Mouse (Mus musculus): Measurements from ENCODE around the gene Gabarap. TPM values are rescaled to one million over a fixed set of nuclear protein-coding genes. Genes with fewer than 3 reads are reported as not detected.

The Gabarap gene
- 291 and 457 TPM in 2 replicates for polyA plus RNA-seq (2021; fragmentation: Nextera tagmentation)
- long read RNA-seq, experiment 1, transcript Gabarap-201 (4 exons, 1,351 nt), result major isoform, 104 of 110 reads
- long read RNA-seq, experiment 1, partial matches to known transcripts, result 5 of 110 reads
- long read RNA-seq, experiment 1, other reads (novel, unspliced or antisense), result 1 of 110 reads
- long read RNA-seq, experiment 2, transcript Gabarap-201 (4 exons, 1,351 nt), result major isoform, 166 of 214 reads
- long read RNA-seq, experiment 2, partial matches to known transcripts, result 45 of 214 reads
- long read RNA-seq, experiment 2, other reads (novel, unspliced or antisense), result 3 of 214 reads

GRCm38 (mm10) chr11:69990850-69991691 is at the start of gene Gabarap:
TSS of gene Gabarap (plus strand) at chr11:69991143.

GRCm38 (mm10) chr11:69948066-69948762 is 42.7 kb upstream of the Gabarap start, which contains the start of gene Slc2a4:
TSS of gene Slc2a4 (minus strand) at chr11:69948188.

GRCm38 (mm10) chr11:69964650-69965270 is 26.2 kb upstream of the Gabarap start, which contains the start of gene Cldn7:
TSS of gene Cldn7 (plus strand) at chr11:69964779.

GRCm38 (mm10) chr11:69981141-69981762 is 9.7 kb upstream of the Gabarap start, which contains the start of gene Ctdnep1:
TSS of gene Ctdnep1 (plus strand) at chr11:69981156.

GRCm38 (mm10) chr11:69982225-69982624 is 8.7 kb upstream of the Gabarap start, which contains the start of gene Elp5:
TSS of gene Elp5 (minus strand) at chr11:69982517.

GRCm38 (mm10) chr11:69995391-69995960 is 4.5 kb downstream of the Gabarap start, which contains the start of gene Phf23:
TSS of gene Phf23 (plus strand) at chr11:69995777.

GRCm38 (mm10) chr11:70000396-70000898 is 9.5 kb downstream of the Gabarap start, which contains the start of gene Dvl2:
TSS of gene Dvl2 (plus strand) at chr11:70000595.

GRCm38 (mm10) chr11:70014880-70015558 is 24.1 kb downstream of the Gabarap start, which contains the start of gene Acadvl:
TSS of gene Acadvl (minus strand) at chr11:70015411.

GRCm38 (mm10) chr11:70016669-70017068 is 25.7 kb downstream of the Gabarap start, which contains the start of gene Dlg4:
TSS of gene Dlg4 (plus strand) at chr11:70016942.

Other genes starting within 250 kb of the Gabarap start
- 3.9 and 7.0 TPM in 2 replicates for gene Polr2a, start 232.5 kb upstream of the Gabarap start, polyA plus RNA-seq (2021; fragmentation: Nextera tagmentation)
- not detected in 2 replicates for gene Slc35g3, start 229.2 kb upstream of the Gabarap start, polyA plus RNA-seq (2021; fragmentation: Nextera tagmentation)
- gene Zbtb4, start 225.2 kb upstream of the Gabarap start, polyA plus RNA-seq (2021; fragmentation: Nextera tagmentation), result 6.7 and 9.8 TPM in 2 replicates
- 0.17 and 0.19 TPM in 2 replicates for gene Chrnb1, start 195.2 kb upstream of the Gabarap start, polyA plus RNA-seq (2021; fragmentation: Nextera tagmentation)
- gene Fgf11, start 189.3 kb upstream of the Gabarap start, polyA plus RNA-seq (2021; fragmentation: Nextera tagmentation), result 2.3 and 2.7 TPM in 2 replicates
- 0.39 and 0.40 TPM in 2 replicates for gene Tmem102, start 185.5 kb upstream of the Gabarap start, polyA plus RNA-seq (2021; fragmentation: Nextera tagmentation)
- not detected in 2 replicates for gene Gm39566, start 175.8 kb upstream of the Gabarap start, polyA plus RNA-seq (2021; fragmentation: Nextera tagmentation)
- gene Spem2, start 172.7 kb upstream of the Gabarap start, polyA plus RNA-seq (2021; fragmentation: Nextera tagmentation), result not detected in 2 replicates
- gene Spem1, start 169.0 kb upstream of the Gabarap start, polyA plus RNA-seq (2021; fragmentation: Nextera tagmentation), result not detected in 2 replicates
- 12.4 and 16.8 TPM in 2 replicates for gene Nlgn2, start 153.4 kb upstream of the Gabarap start, polyA plus RNA-seq (2021; fragmentation: Nextera tagmentation)
- gene Tmem256, start 152.6 kb upstream of the Gabarap start, polyA plus RNA-seq (2021; fragmentation: Nextera tagmentation), result 510 and 573 TPM in 2 replicates
- gene Plscr3, start 144.8 kb upstream of the Gabarap start, polyA plus RNA-seq (2021; fragmentation: Nextera tagmentation), result 4.0 and 11.7 TPM in 2 replicates
- gene Tnk1, start 132.4 kb upstream of the Gabarap start, polyA plus RNA-seq (2021; fragmentation: Nextera tagmentation), result 0.08 TPM in 1 of 2 replicates, not detected in the other
- gene Tmem95, start 113.1 kb upstream of the Gabarap start, polyA plus RNA-seq (2021; fragmentation: Nextera tagmentation), result not detected in 2 replicates
- gene Kctd11, start 109.7 kb upstream of the Gabarap start, polyA plus RNA-seq (2021; fragmentation: Nextera tagmentation), result 0.42 and 0.43 TPM in 2 replicates
- not detected in 2 replicates for gene Acap1, start 95.6 kb upstream of the Gabarap start, polyA plus RNA-seq (2021; fragmentation: Nextera tagmentation)
- 0.20 and 0.37 TPM in 2 replicates for gene 2810408A11Rik, start 90.2 kb upstream of the Gabarap start, polyA plus RNA-seq (2021; fragmentation: Nextera tagmentation)
- gene Neurl4, start 90.1 kb upstream of the Gabarap start, polyA plus RNA-seq (2021; fragmentation: Nextera tagmentation), result 8.7 and 12.8 TPM in 2 replicates
- 19.7 and 23.9 TPM in 2 replicates for gene Gps2, start 77.3 kb upstream of the Gabarap start, polyA plus RNA-seq (2021; fragmentation: Nextera tagmentation)
- 765 and 797 TPM in 2 replicates for gene Eif5a, start 69.2 kb upstream of the Gabarap start, polyA plus RNA-seq (2021; fragmentation: Nextera tagmentation)
- gene Ybx2, start 55.3 kb upstream of the Gabarap start, polyA plus RNA-seq (2021; fragmentation: Nextera tagmentation), result 0.92 TPM in 1 of 2 replicates, not detected in the other
- 0.61 and 0.64 TPM in 2 replicates for gene Slc2a4, start 43.0 kb upstream of the Gabarap start, polyA plus RNA-seq (2021; fragmentation: Nextera tagmentation)
- not detected in 2 replicates for gene Cldn7, start 26.4 kb upstream of the Gabarap start, polyA plus RNA-seq (2021; fragmentation: Nextera tagmentation)
- gene Ctdnep1, start 10.0 kb upstream of the Gabarap start, polyA plus RNA-seq (2021; fragmentation: Nextera tagmentation), result 16.4 and 21.9 TPM in 2 replicates
- 112 and 113 TPM in 2 replicates for gene Elp5, start 8.6 kb upstream of the Gabarap start, polyA plus RNA-seq (2021; fragmentation: Nextera tagmentation)
- gene Phf23, start 4.6 kb downstream of the Gabarap start, polyA plus RNA-seq (2021; fragmentation: Nextera tagmentation), result 9.2 and 18.6 TPM in 2 replicates
- 1.6 and 4.0 TPM in 2 replicates for gene Dvl2, start 9.5 kb downstream of the Gabarap start, polyA plus RNA-seq (2021; fragmentation: Nextera tagmentation)
- gene Acadvl, start 24.3 kb downstream of the Gabarap start, polyA plus RNA-seq (2021; fragmentation: Nextera tagmentation), result 40.5 and 55.2 TPM in 2 replicates
- 50.8 and 69.9 TPM in 2 replicates for gene Dlg4, start 25.8 kb downstream of the Gabarap start, polyA plus RNA-seq (2021; fragmentation: Nextera tagmentation)
- 3.1 and 3.3 TPM in 2 replicates for gene Asgr1, start 62.9 kb downstream of the Gabarap start, polyA plus RNA-seq (2021; fragmentation: Nextera tagmentation)
- gene Asgr2, start 101.5 kb downstream of the Gabarap start, polyA plus RNA-seq (2021; fragmentation: Nextera tagmentation), result not detected in 2 replicates
- gene Mgl2, start 139.2 kb downstream of the Gabarap start, polyA plus RNA-seq (2021; fragmentation: Nextera tagmentation), result 0.83 and 1.4 TPM in 2 replicates
- gene Clec10a, start 165.1 kb downstream of the Gabarap start, polyA plus RNA-seq (2021; fragmentation: Nextera tagmentation), result 1.9 and 2.1 TPM in 2 replicates
- gene Slc16a11, start 221.6 kb downstream of the Gabarap start, polyA plus RNA-seq (2021; fragmentation: Nextera tagmentation), result 5.1 and 9.8 TPM in 2 replicates
- 1.9 and 2.8 TPM in 2 replicates for gene Slc16a13, start 229.9 kb downstream of the Gabarap start, polyA plus RNA-seq (2021; fragmentation: Nextera tagmentation)
- gene Bcl6b, start 238.7 kb downstream of the Gabarap start, polyA plus RNA-seq (2021; fragmentation: Nextera tagmentation), result 0.37 and 0.53 TPM in 2 replicates
- gene 0610010K14Rik, start 246.8 kb downstream of the Gabarap start, polyA plus RNA-seq (2021; fragmentation: Nextera tagmentation), result 64.6 and 93.6 TPM in 2 replicates
- 13.1 and 15.1 TPM in 2 replicates for gene Gm21988, start 248.7 kb downstream of the Gabarap start, polyA plus RNA-seq (2021; fragmentation: Nextera tagmentation)
- gene Rnasek, start 248.7 kb downstream of the Gabarap start, polyA plus RNA-seq (2021; fragmentation: Nextera tagmentation), result 793 and 899 TPM in 2 replicates